Mouse (Mus musculus) liver, embryonic 14.5 days (tissue): Measurements from ENCODE around the gene Man2b2. TPM values are rescaled to one million over a fixed set of nuclear protein-coding genes. Genes with fewer than 3 reads are reported as not detected.

Experiments used
- ATAC-seq: fragments of 200-750 bp; cut with Nextera tagmentation; 2 replicates; pipeline ENCODE4 v1.8.0; 2017; ENCODE audit warnings: moderate number of reproducible peaks, mild to moderate bottlenecking, moderate library complexity; ENCODE audit not compliant: insufficient read depth
- DNase-seq, 3 experiments: peaks; one replicate each; pipeline ENCODE4 v3.0.0-alpha.2; 2012 to 2013; ENCODE audit warnings: low read depth in 3 of 3, low spot score in 3 of 3
- H3K27ac ChIP-seq: fragments of 300-500 bp; sonication (generic); 2 replicates; pipeline ENCODE4 v1.5.1; 2014; ENCODE audit warnings: moderate library complexity, mild to moderate bottlenecking, control low read depth, inconsistent platforms
- H3K27me3 ChIP-seq: fragments of 300-500 bp; sonication (generic); 2 replicates; pipeline ENCODE4 v1.6.1; 2014; ENCODE audit warnings: mild to moderate bottlenecking, low read length, moderate library complexity; ENCODE audit not compliant: control insufficient read depth, insufficient read depth
- H3K36me3 ChIP-seq: fragments of 300-500 bp; sonication (generic); replicated peaks from 2 replicates; pipeline ENCODE4 v1.6.1; 2014; ENCODE audit warnings: low read depth; ENCODE audit not compliant: control insufficient read depth, insufficient read depth
- H3K4me1 ChIP-seq, 2 experiments: fragments of 200-500 bp in 1 of 2; fragments of 300-500 bp in 1 of 2; sonication (generic) in 1 of 2; replicated peaks; 2 replicates each; pipeline ENCODE4 v1.6.1; 2012 to 2014; ENCODE audit warnings: antibody characterized with exemption in 1 of 2, inconsistent platforms in 1 of 2, low read length in 1 of 2; ENCODE audit not compliant: control insufficient read depth in 2 of 2, insufficient read depth in 2 of 2
- H3K4me2 ChIP-seq: fragments of 300-500 bp; sonication (generic); 2 replicates; pipeline ENCODE4 v1.6.1; 2014; ENCODE audit warnings: low read depth, mild to moderate bottlenecking, control low read depth, moderate library complexity
- H3K4me3 ChIP-seq, 2 experiments: fragments of 200-500 bp in 1 of 2; fragments of 300-500 bp in 1 of 2; sonication (generic) in 1 of 2; 2 replicates each; pipeline ENCODE4 v1.5.1; 2012 to 2014; ENCODE audit warnings: low read depth in 2 of 2, low read length in 2 of 2, mild to moderate bottlenecking in 2 of 2, control low read depth in 1 of 2, inconsistent platforms in 1 of 2, moderate library complexity in 1 of 2; ENCODE audit not compliant: insufficient read depth in 1 of 2
- H3K9ac ChIP-seq: fragments of 300-500 bp; sonication (generic); replicated peaks from 2 replicates; pipeline ENCODE4 v1.6.1; 2014; ENCODE audit warnings: mild to moderate bottlenecking, control low read depth, moderate library complexity
- H3K9me3 ChIP-seq: fragments of 300-500 bp; sonication (generic); 2 replicates; pipeline ENCODE4 v1.6.1; 2016; ENCODE audit warnings: low read length, mixed read lengths; ENCODE audit not compliant: control insufficient read depth
- CTCF ChIP-seq: IDR thresholded peaks from 2 replicates; pipeline ENCODE4 v1.5.1; 2016; ENCODE audit warnings: antibody characterized with exemption, low read depth, control low read depth
- EP300 ChIP-seq: IDR thresholded peaks from 2 replicates; pipeline ENCODE4 v1.6.1; 2016; ENCODE audit warnings: antibody characterized with exemption, low read depth
- WGBS: fragments of 180-500 bp; shearing (Covaris S2); extraction: QIAGEN DNeasy Blood & Tissue Kit; methylation state at CpG from one replicate; pipeline ENCODE4 v1.1.7; 2014; ENCODE audit not compliant: insufficient replicate concordance; 5-methylcytosine and 5-hydroxymethylcytosine counted together
- polyA plus RNA-seq, 2 experiments: library from polyadenylated mRNA; depleted of rRNA in 1 of 2; stranded (reverse) in 1 of 2; unstranded in 1 of 2; fragments of >200 nt; fragmentation: Nextera tagmentation in 1 of 2; extraction: Ambion mirVana in 1 of 2; gene quantifications; 2 replicates each; pipeline versions ENCODE4 v1.2.1 to v1.2.3; 2012 to 2014

Man2b2 gene
- polyA plus RNA-seq, 2 experiments, result 10.4 to 11.5 TPM

GRCm38 (mm10) chr5:36866701-36867250, 36.3 kb upstream of the Man2b2 start:
- TF ChIP-seq CTCF, result no peak
- no peak for TF ChIP-seq EP300
- Histone ChIP-seq H3K9me3 (no peaks in the 10 kb centered on the region), H3K9ac (no peak overlapping the region), H3K4me3 (no peak overlapping the region), H3K27ac (no peak overlapping the region), H3K4me2 (no peak overlapping the region), H3K4me1 (no peaks in the 10 kb centered on the region), H3K27me3 (peaks cover 40% of the 10 kb centered on the region), H3K36me3 (no peaks in the 10 kb centered on the region)
- DNase-seq, result no peak
- no peak for ATAC-seq
- WGBS, result 52% methylated on average over 7 of the region's 7 CpGs

GRCm38 (mm10) chr5:36861084-36861483, 30.6 kb upstream of the Man2b2 start:
- H3K4me3 ChIP-seq, result no peak overlapping the region
- no peak for DNase-seq
- no peak overlapping the region for H3K4me2 ChIP-seq
- H3K9me3 ChIP-seq, result no peaks in the 10 kb centered on the region
- no peaks in the 10 kb centered on the region for H3K27me3 ChIP-seq
- no peak overlapping the region for H3K27ac ChIP-seq
- no peak overlapping the region for H3K9ac ChIP-seq
- TF ChIP-seq EP300 (no peak), CTCF (peak; percentile 62)
- WGBS, result 60% methylated on average over 2 of the region's 2 CpGs
- no peaks in the 10 kb centered on the region for H3K36me3 ChIP-seq
- H3K4me1 ChIP-seq, result no peaks in the 10 kb centered on the region
- ATAC-seq, result no peak

- TF ChIP-seq EP300, result no peak
- no peak for TF ChIP-seq CTCF
- H3K9ac ChIP-seq, result no peak overlapping the region
- DNase-seq, result no peak
- no peak for ATAC-seq
- H3K4me1 ChIP-seq, result no peaks in the 10 kb centered on the region
- no peak overlapping the region for H3K27ac ChIP-seq
- no peak overlapping the region for H3K4me2 ChIP-seq
- no peaks in the 10 kb centered on the region for H3K27me3 ChIP-seq
- no peaks in the 10 kb centered on the region for H3K9me3 ChIP-seq
- H3K36me3 ChIP-seq, result no peaks in the 10 kb centered on the region
- no peak overlapping the region for H3K4me3 ChIP-seq
- WGBS, result 51% methylated on average over 5 of the region's 5 CpGs
Measured at GRCm38 (mm10) chr5:36857546-36857945, 27.1 kb upstream of the Man2b2 start.

DNA sequence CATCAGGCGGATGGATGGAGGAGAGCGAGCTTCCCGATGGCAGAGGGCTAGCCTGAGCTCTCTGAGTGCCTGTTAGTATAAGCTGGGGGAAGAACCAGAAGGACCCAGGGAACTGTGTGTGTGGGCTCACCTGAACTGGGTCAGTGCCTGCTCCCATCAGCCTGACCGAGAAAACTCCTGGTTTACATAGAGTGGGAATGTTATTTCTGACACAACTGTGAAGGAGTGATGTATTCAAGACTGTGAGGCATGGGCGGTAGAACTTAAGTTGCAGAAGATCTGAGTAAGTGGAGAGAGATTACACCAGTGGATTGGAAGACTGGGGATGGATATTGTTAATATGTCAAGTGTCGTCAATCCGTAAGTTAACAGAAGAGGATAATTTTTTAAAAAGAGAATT, 26.1 kb upstream of the Man2b2 start:
- Histone ChIP-seq H3K27ac (no peak overlapping the region), H3K4me2 (no peak overlapping the region), H3K9me3 (no peaks in the 10 kb centered on the region), H3K4me3 (no peak overlapping the region), H3K27me3 (no peaks in the 10 kb centered on the region), H3K9ac (no peak overlapping the region), H3K4me1 (no peaks in the 10 kb centered on the region), H3K36me3 (no peaks in the 10 kb centered on the region)
- WGBS, result 68% methylated on average over 7 of the region's 7 CpGs
- no peak for TF ChIP-seq EP300
- no peak for TF ChIP-seq CTCF
- ATAC-seq (no peak), DNase-seq (no peak)

DNA sequence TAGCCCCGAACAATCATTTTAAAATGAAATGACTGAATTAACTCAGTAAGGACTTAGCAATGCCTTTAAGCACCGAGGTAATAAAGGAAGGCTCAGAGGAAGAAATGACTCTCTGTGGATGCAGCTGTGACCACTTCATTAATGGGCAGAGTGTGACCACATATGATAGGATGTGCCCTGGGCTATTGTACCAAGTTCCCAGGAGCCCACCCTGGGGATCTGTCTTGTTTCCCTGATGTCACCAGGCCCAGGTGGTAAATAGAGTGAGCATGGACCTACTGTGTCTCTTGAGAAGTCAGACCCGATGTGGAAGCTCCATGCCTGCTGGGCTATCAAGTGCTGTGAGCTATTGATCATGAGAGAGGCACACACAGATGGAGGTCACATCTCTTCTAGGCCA, 24.7 kb upstream of the Man2b2 start:
- DNase-seq (no peak), ATAC-seq (no peak)
- 58% methylated on average over 3 of the region's 3 CpGs for WGBS

More for the DNA sequence above, 24.7 kb upstream of the Man2b2 start:
- Histone ChIP-seq H3K27ac (no peak overlapping the region), H3K9me3 (no peaks in the 10 kb centered on the region), H3K4me2 (no peak overlapping the region), H3K4me1 (no peaks in the 10 kb centered on the region), H3K4me3 (no peak overlapping the region), H3K36me3 (no peaks in the 10 kb centered on the region), H3K27me3 (no peaks in the 10 kb centered on the region), H3K9ac (no peak overlapping the region)
- no peak for TF ChIP-seq CTCF
- no peak for TF ChIP-seq EP300
